Comparison of ENCODE assay signal across 22 mouse cellular contexts in genomic region chr6:117778027-117778426, GRCm38 (mm10).
DNase-seq lines count a peak whose midpoint lies in the region; ATAC-seq lines count a peak whose summit lies in the region.
"Had no signal": no experiment of that assay in that cellular context is flagged by ENCODE, and none has a peak within 500 bp of the region (broad histone marks: within the 10 kb centered on the region; RNA-seq: fewer than 3 reads in every experiment).

No protein-coding gene starts in this region.

- no peaks in the 10 kb centered on the region for H3K36me3 ChIP-seq in kidney, embryonic 16.5 days (ENCODE audit: insufficient read depth, low read length)
- H3K36me3 ChIP-seq in kidney, embryonic 15.5 days, result no peaks in the 10 kb centered on the region
- no peaks in the 10 kb centered on the region for H3K36me3 ChIP-seq in embryonic facial prominence, embryonic 10.5 days (replicated peaks)
- H3K36me3 ChIP-seq in liver, embryonic 16.5 days (ENCODE audit: control insufficient read depth, insufficient read depth), result no peaks in the 10 kb centered on the region
- H3K36me3 ChIP-seq in intestine, embryonic 16.5 days (ENCODE audit: control insufficient read depth, insufficient read depth, low read length), result no peaks in the 10 kb centered on the region
- H3K36me3 ChIP-seq: embryonic facial prominence, embryonic 13.5 days; forebrain, embryonic 12.5 days; G1E; heart, embryonic 13.5 days; hindbrain, embryonic 12.5 days had no signal

- no peak overlapping the region for H3K4me3 ChIP-seq in kidney, embryonic 16.5 days (ENCODE audit: low read length)
- H3K4me3 ChIP-seq in kidney, embryonic 15.5 days (replicated peaks), result no peak overlapping the region
- H3K4me3 ChIP-seq in embryonic facial prominence, embryonic 10.5 days, result no peak overlapping the region
- H3K4me3 ChIP-seq in liver, embryonic 16.5 days (ENCODE audit: low read depth, low read length), result no peak overlapping the region
- no peak overlapping the region for H3K4me3 ChIP-seq in intestine, embryonic 16.5 days (ENCODE audit: low read length)
- H3K4me3 ChIP-seq: embryonic facial prominence, embryonic 13.5 days; erythroblast, embryonic 14.5 days; forebrain, embryonic 12.5 days; heart, embryonic 13.5 days; hindbrain, embryonic 12.5 days had no signal

- WGBS in kidney, embryonic 16.5 days, result 65% methylated on average over 2 of the region's 2 CpGs
- 84% methylated on average over 2 of the region's 2 CpGs for WGBS in kidney, embryonic 15.5 days
- WGBS in embryonic facial prominence, embryonic 10.5 days, result 81% methylated on average over 2 of the region's 2 CpGs
- 32% methylated on average over 2 of the region's 2 CpGs for WGBS in liver, embryonic 16.5 days (ENCODE audit: insufficient replicate concordance)
- WGBS in intestine, embryonic 16.5 days, result 59% methylated on average over 2 of the region's 2 CpGs

- no peaks in the 10 kb centered on the region for H3K27me3 ChIP-seq in kidney, embryonic 16.5 days (ENCODE audit: insufficient read depth, low read length)
- H3K27me3 ChIP-seq in kidney, embryonic 15.5 days, result no peaks in the 10 kb centered on the region
- H3K27me3 ChIP-seq in embryonic facial prominence, embryonic 10.5 days (replicated peaks; ENCODE audit: low read depth, poor library complexity, severe bottlenecking), result no peaks in the 10 kb centered on the region
- no peaks in the 10 kb centered on the region for H3K27me3 ChIP-seq in liver, embryonic 16.5 days (ENCODE audit: control insufficient read depth, insufficient read depth, low read depth, low read length)
- no peaks in the 10 kb centered on the region for H3K27me3 ChIP-seq in intestine, embryonic 16.5 days (replicated peaks; ENCODE audit: control insufficient read depth, insufficient read depth, low read length)
- H3K27me3 ChIP-seq: forebrain, embryonic 12.5 days; heart, embryonic 13.5 days; hindbrain, embryonic 12.5 days had no signal

- no peak overlapping the region for H3K4me2 ChIP-seq in kidney, embryonic 16.5 days (replicated peaks; ENCODE audit: low read depth, low read length)
- H3K4me2 ChIP-seq in kidney, embryonic 15.5 days, result no peak overlapping the region
- H3K4me2 ChIP-seq in liver, embryonic 16.5 days (ENCODE audit: low read depth, low read length), result no peak overlapping the region
- no peak overlapping the region for H3K4me2 ChIP-seq in intestine, embryonic 16.5 days (ENCODE audit: low read depth, low read length)
- H3K4me2 ChIP-seq: embryonic facial prominence, embryonic 13.5 days; forebrain, embryonic 12.5 days; heart, embryonic 13.5 days; hindbrain, embryonic 12.5 days had no signal

- H3K9ac ChIP-seq in kidney, embryonic 16.5 days (replicated peaks; ENCODE audit: low read length), result no peak overlapping the region
- no peak overlapping the region for H3K9ac ChIP-seq in kidney, embryonic 15.5 days
- H3K9ac ChIP-seq in liver, embryonic 16.5 days (ENCODE audit: low read depth, low read length), result no peak overlapping the region
- no peak overlapping the region for H3K9ac ChIP-seq in intestine, embryonic 16.5 days (ENCODE audit: low read depth, low read length)
- H3K9ac ChIP-seq: embryonic facial prominence, embryonic 13.5 days; forebrain, embryonic 12.5 days; heart, embryonic 13.5 days; hindbrain, embryonic 12.5 days; liver, embryonic 14.5 days had no signal

- DNase-seq in NIH3T3 (ENCODE audit: low read depth), result peak; percentile 1
- no peak for DNase-seq in embryonic facial prominence, embryonic 10.5 days (ENCODE audit: low spot score)
- DNase-seq in spleen, postnatal 10 days (ENCODE audit: low spot score in 2 of 2), result no peak
- DNase-seq: adrenal gland, adult 8-10 months; B cell, adult 2 months; cerebellum, adult 2 months; cerebellum, postnatal 25 days; layer of hippocampus, adult 9-11 months; left cerebral cortex, postnatal 4 days; right cerebral cortex, adult 18-20 months had no signal

- 0 out of 2 replicates have a peak overlapping the region, but pooled peaks have one; percentile 44 for H3K27ac ChIP-seq in kidney, embryonic 16.5 days (ENCODE audit: low read length)
- H3K27ac ChIP-seq in kidney, embryonic 15.5 days, result no peak overlapping the region
- H3K27ac ChIP-seq in embryonic facial prominence, embryonic 10.5 days (replicated peaks), result 0 out of 2 replicates have a peak overlapping the region, but pooled peaks have one; percentile 20
- H3K27ac ChIP-seq in liver, embryonic 16.5 days (ENCODE audit: low read length), result no peak overlapping the region
- H3K27ac ChIP-seq in intestine, embryonic 16.5 days (ENCODE audit: low read length), result no peak overlapping the region
- H3K27ac ChIP-seq: embryonic facial prominence, embryonic 13.5 days; forebrain, embryonic 12.5 days; heart, embryonic 13.5 days; hindbrain, embryonic 12.5 days; liver, embryonic 14.5 days; macrophage had no signal

- H3K9me3 ChIP-seq in kidney, embryonic 16.5 days (ENCODE audit: low read length), result no peaks in the 10 kb centered on the region
- no peaks in the 10 kb centered on the region for H3K9me3 ChIP-seq in kidney, embryonic 15.5 days (replicated peaks)
- no peaks in the 10 kb centered on the region for H3K9me3 ChIP-seq in embryonic facial prominence, embryonic 10.5 days
- H3K9me3 ChIP-seq in liver, embryonic 16.5 days (replicated peaks; ENCODE audit: control insufficient read depth, low read length), result no peaks in the 10 kb centered on the region
- no peaks in the 10 kb centered on the region for H3K9me3 ChIP-seq in intestine, embryonic 16.5 days (ENCODE audit: control insufficient read depth, low read length)
- H3K9me3 ChIP-seq: embryonic facial prominence, embryonic 13.5 days; forebrain, embryonic 12.5 days; G1E; heart, embryonic 13.5 days; hindbrain, embryonic 12.5 days had no signal

- ATAC-seq in kidney, embryonic 16.5 days (ENCODE audit: low FRiP score, low TSS enrichment), result 0 out of 2 replicates have a peak, but pooled peaks have one; percentile 27
- no peak for ATAC-seq in kidney, embryonic 15.5 days (replicated peaks; ENCODE audit: low FRiP score)
- peak; percentile 89 for ATAC-seq in liver, embryonic 16.5 days (ENCODE audit: low read depth)
- no peak for ATAC-seq in intestine, embryonic 16.5 days

- H3K4me1 ChIP-seq in kidney, embryonic 16.5 days (ENCODE audit: insufficient read depth, low read length), result 0 out of 2 replicates have a peak, but pooled peaks cover 5% of the 10 kb centered on the region
- H3K4me1 ChIP-seq in kidney, embryonic 15.5 days, result 0 out of 2 replicates have a peak, but pooled peaks cover 3% of the 10 kb centered on the region
- H3K4me1 ChIP-seq in embryonic facial prominence, embryonic 10.5 days, result peaks cover 4% of the 10 kb centered on the region
- H3K4me1 ChIP-seq in liver, embryonic 16.5 days (ENCODE audit: control insufficient read depth, low read depth, low read length), result no peaks in the 10 kb centered on the region; the same call in 1 of the 2 replicates
- H3K4me1 ChIP-seq in intestine, embryonic 16.5 days (ENCODE audit: control insufficient read depth, insufficient read depth, low read length), result no peaks in the 10 kb centered on the region
- H3K4me1 ChIP-seq: embryonic facial prominence, embryonic 13.5 days; forebrain, embryonic 12.5 days; heart, embryonic 13.5 days; hindbrain, embryonic 12.5 days had no signal

Comparison
In these comparisons a context has a peak if more than half of its experiments do, and no peak if none do; other contexts are left out.
1. ATAC-seq: peak in kidney, embryonic 16.5 days (single experiment) and liver, embryonic 16.5 days (single experiment); none in kidney, embryonic 15.5 days (single experiment) and intestine, embryonic 16.5 days (single experiment).
2. H3K27ac ChIP-seq: peak in kidney, embryonic 16.5 days (single experiment) and embryonic facial prominence, embryonic 10.5 days (single experiment); none in kidney, embryonic 15.5 days (single experiment), liver, embryonic 16.5 days (single experiment) and intestine, embryonic 16.5 days (single experiment).